10 mouse cellular contexts compared by ENCODE assay signal in genomic region chr2:170175190-170175589, GRCm38 (mm10). TPM values are rescaled to one million over a fixed set of nuclear protein-coding genes. Genes with fewer than 3 reads are reported as not detected.
DNase-seq lines count a peak whose midpoint lies in the region; ATAC-seq and TF ChIP-seq lines count a peak whose summit lies in the region.
"Had no signal": no experiment of that assay in that cellular context is flagged by ENCODE, and none has a peak within 500 bp of the region (broad histone marks: within the 10 kb centered on the region; RNA-seq: fewer than 3 reads in every experiment).

No protein-coding gene starts in this region.

- no peaks in the 10 kb centered on the region for H3K27me3 ChIP-seq in heart, embryonic 13.5 days (replicated peaks)
- H3K27me3 ChIP-seq in liver, embryonic 11.5 days (replicated peaks; ENCODE audit: control insufficient read depth, insufficient read depth, low read length), result no peaks in the 10 kb centered on the region
- H3K27me3 ChIP-seq in liver, embryonic 12.5 days (replicated peaks), result no peaks in the 10 kb centered on the region

- H3K9me3 ChIP-seq in heart, embryonic 13.5 days, result no peaks in the 10 kb centered on the region
- H3K9me3 ChIP-seq in liver, embryonic 11.5 days (ENCODE audit: control insufficient read depth, low read length), result no peaks in the 10 kb centered on the region
- no peaks in the 10 kb centered on the region for H3K9me3 ChIP-seq in liver, embryonic 12.5 days (replicated peaks)

- no peaks in the 10 kb centered on the region for H3K36me3 ChIP-seq in heart, embryonic 13.5 days
- H3K36me3 ChIP-seq in liver, embryonic 11.5 days (ENCODE audit: control insufficient read depth, insufficient read depth, low read length), result no peaks in the 10 kb centered on the region
- no peaks in the 10 kb centered on the region for H3K36me3 ChIP-seq in liver, embryonic 12.5 days

- TF ChIP-seq POLR2A in bone marrow, adult 2 months (IDR thresholded peaks at IDR 0.05; ENCODE audit: borderline replicate concordance, control insufficient read depth, low read depth, low read length), result no peak

- H3K9ac ChIP-seq in heart, embryonic 13.5 days, result no peak overlapping the region
- peak overlapping the region; percentile 5; the same call in 1 of the 2 replicates for H3K9ac ChIP-seq in liver, embryonic 11.5 days (ENCODE audit: low read depth, low read length)
- peak overlapping the region; percentile 20; the same call in 1 of the 2 replicates for H3K9ac ChIP-seq in liver, embryonic 12.5 days

- no peak overlapping the region for H3K4me3 ChIP-seq in heart, embryonic 13.5 days
- H3K4me3 ChIP-seq in liver, embryonic 11.5 days (ENCODE audit: low read depth, low read length), result no peak overlapping the region
- no peak overlapping the region for H3K4me3 ChIP-seq in bone marrow, adult 2 months (replicated peaks; ENCODE audit: control insufficient read depth, low read depth, low read length)
- H3K4me3 ChIP-seq in liver, embryonic 12.5 days, result no peak overlapping the region

- no peak for DNase-seq in heart, postnatal 14 days
- DNase-seq in liver, embryonic 11.5 days (ENCODE audit: low spot score), result no peak
- DNase-seq in liver, result no peak
- DNase-seq in urinary bladder, postnatal 25 days (ENCODE audit: low spot score), result no peak
- DNase-seq: cerebellum, adult 2 months had no signal

- intact Hi-C loops in heart, postnatal 14 days (cut with DNase I), result no loop called here

- H3K27ac ChIP-seq in heart, embryonic 13.5 days (replicated peaks), result peak overlapping the region; percentile 88
- peak overlapping the region; percentile 83 for H3K27ac ChIP-seq in liver, embryonic 11.5 days (ENCODE audit: low read depth, low read length)
- H3K27ac ChIP-seq in bone marrow, adult 2 months (ENCODE audit: control insufficient read depth, insufficient read depth, low read depth, low read length, poor library complexity), result peak overlapping the region; percentile 39; the same call in 1 of the 2 replicates
- peak overlapping the region; percentile 72 for H3K27ac ChIP-seq in liver, embryonic 12.5 days

- no peak for TF ChIP-seq CTCF in bone marrow, adult 2 months (IDR thresholded peaks at IDR 0.05; ENCODE audit: control insufficient read depth, insufficient read depth, low read length)

- no peak for ATAC-seq in heart, embryonic 13.5 days (ENCODE audit: extremely low read depth, insufficient number of reproducible peaks, low FRiP score, low TSS enrichment)
- ATAC-seq in liver, embryonic 11.5 days (replicated peaks; ENCODE audit: low FRiP score), result peak; percentile 50
- peak; percentile 58 for ATAC-seq in liver, embryonic 12.5 days
- ATAC-seq in erythroid progenitor cell, adult 5-6 weeks (replicated peaks; ENCODE audit: low FRiP score, poor library complexity, severe bottlenecking), result no peak
- ATAC-seq: forebrain, embryonic 16.5 days had no signal

- 71% methylated on average over 3 of the region's 3 CpGs for WGBS in heart, embryonic 13.5 days
- 58% methylated on average over 3 of the region's 3 CpGs for WGBS in liver, embryonic 11.5 days
- 56% methylated on average over 3 of the region's 3 CpGs for WGBS in bone marrow, adult 2 months
- WGBS in liver, embryonic 12.5 days (ENCODE audit: insufficient replicate concordance), result 43% methylated on average over 3 of the region's 3 CpGs

- H3K4me2 ChIP-seq in heart, embryonic 13.5 days, result no peak overlapping the region
- H3K4me2 ChIP-seq in liver, embryonic 11.5 days, result peak overlapping the region; percentile 16
- peak overlapping the region; percentile 9; the same call in 1 of the 2 replicates for H3K4me2 ChIP-seq in liver, embryonic 12.5 days

- peaks cover 47% of the 10 kb centered on the region for H3K4me1 ChIP-seq in heart, embryonic 13.5 days
- H3K4me1 ChIP-seq in liver, embryonic 11.5 days (replicated peaks; ENCODE audit: control insufficient read depth, insufficient read depth, low read length), result peaks cover 43% of the 10 kb centered on the region
- peaks cover 5% of the 10 kb centered on the region; the same call in 1 of the 2 replicates for H3K4me1 ChIP-seq in bone marrow, adult 2 months (ENCODE audit: control insufficient read depth, insufficient read depth, low read length)
- peaks cover 58% of the 10 kb centered on the region for H3K4me1 ChIP-seq in liver, embryonic 12.5 days

RNA-seq across cellular contexts. Expression of gene Zfp217, which starts 27.3 kb away (rescaled TPM):
- 2.4 and 3.0 TPM in 2 replicates for polyA plus RNA-seq in heart, embryonic 13.5 days (2015; fragmentation: Nextera tagmentation; extraction: Ambion mirVana)
- 10 to 100 TPM; 14.3 to 17.1 TPM for total RNA-seq in heart, postnatal 14 days (2021)
- polyA plus RNA-seq in liver, embryonic 11.5 days (2014; fragmentation: Nextera tagmentation; extraction: Ambion mirVana), result 5.1 and 5.4 TPM in 2 replicates
- polyA plus RNA-seq in bone marrow, adult 2 months (2011; ENCODE audit: insufficient read depth, insufficient read length, low replicate concordance, missing spikeins), result 10.1 and 23.7 TPM in 2 replicates
- polyA plus RNA-seq in liver, embryonic 12.5 days (2016; fragmentation: Nextera tagmentation; extraction: Ambion mirVana), result 3.8 and 4.5 TPM in 2 replicates
- 19.7 and 20.9 TPM in 2 replicates for total RNA-seq in erythroid progenitor cell, adult 5-6 weeks (2015; ENCODE audit: low replicate concordance)
- 25.7 and 33.9 TPM in 2 replicates for total RNA-seq in erythroid progenitor cell, adult 5-6 weeks (2017; ENCODE audit: low replicate concordance)

Comparison
In these comparisons a context has a peak if more than half of its experiments do, and no peak if none do; other contexts are left out.
1. ATAC-seq: peak in liver, embryonic 11.5 days (single experiment) and liver, embryonic 12.5 days (single experiment); none in heart, embryonic 13.5 days (single experiment) and erythroid progenitor cell, adult 5-6 weeks (single experiment).
2. Peak in every context shown above with its lines, with median percentiles within 50 percentile points of each other: H3K27ac ChIP-seq.